Mouse (Mus musculus): Measurements from ENCODE around the gene Dock3. TPM values are rescaled to one million over a fixed set of nuclear protein-coding genes. Genes with fewer than 3 reads are reported as not detected.
"Not testable (repeated sequence)": the region's sequence is repeated elsewhere in the genome, so short reads cannot be mapped to it uniquely, and the experiment has no call there.

The Dock3 gene
- polyA plus RNA-seq, 1 experiment from 2014 or later: 1.7 TPM

DNA sequence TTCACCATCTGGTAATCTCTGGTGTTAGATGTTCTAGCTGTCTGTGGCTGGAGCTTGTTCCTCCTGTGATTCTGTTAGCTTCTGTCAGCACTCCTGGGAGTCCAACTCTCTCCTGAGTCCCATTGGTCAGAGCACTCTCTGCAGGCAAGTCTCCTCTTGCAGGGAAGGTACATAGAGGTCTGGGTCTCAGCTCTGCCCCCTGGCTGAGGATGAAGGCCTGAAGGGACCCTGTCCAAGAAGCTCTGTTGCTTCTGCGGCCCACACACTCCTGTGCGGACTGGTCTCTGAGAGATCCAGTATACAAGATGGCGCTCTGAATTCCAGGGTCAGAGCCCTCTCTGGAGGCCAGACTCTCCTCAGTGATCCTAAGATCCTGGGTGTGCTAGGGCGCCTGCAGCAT, 75.3 kb downstream of the Dock3 start:
- H3K9me3 ChIP-seq; H3K27me3 ChIP-seq (replicated peaks; ENCODE audit: low read depth, poor library complexity, severe bottlenecking); H3K36me3 ChIP-seq (replicated peaks); H3K27ac ChIP-seq (replicated peaks); H3K4me1 ChIP-seq; DNase-seq (ENCODE audit: low spot score); H3K4me3 ChIP-seq: not testable (repeated sequence)
- 84% methylated on average over 4 of the region's 4 CpGs for WGBS

DNA sequence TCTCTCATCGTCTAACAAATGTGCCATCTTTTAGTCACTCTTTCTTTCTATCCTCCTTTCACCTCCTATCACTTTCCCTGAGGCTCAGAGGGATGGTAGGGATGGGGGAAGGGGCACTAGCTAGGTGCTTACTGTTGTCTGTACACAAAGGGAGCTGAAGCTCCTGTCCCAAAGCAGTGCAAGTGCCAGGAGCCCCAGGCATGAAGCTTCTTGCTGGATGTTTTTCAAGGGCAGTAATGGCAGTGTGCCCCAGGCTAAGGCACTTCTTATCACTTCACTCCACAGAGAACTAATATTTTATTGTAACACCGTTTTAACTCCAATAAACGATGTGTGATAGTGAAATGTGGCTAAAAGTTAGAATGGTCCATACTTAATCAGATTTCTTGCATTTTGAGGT, 118.9 kb downstream of the Dock3 start:
- H3K4me1 ChIP-seq: no peaks in the 10 kb centered on the region
- no peak overlapping the region for H3K27ac ChIP-seq (replicated peaks)
- H3K36me3 ChIP-seq (replicated peaks): no peaks in the 10 kb centered on the region
- DNase-seq (ENCODE audit: low spot score): no peak
- WGBS: 67% methylated on average over 3 of the region's 3 CpGs
- no peaks in the 10 kb centered on the region for H3K9me3 ChIP-seq
- H3K27me3 ChIP-seq (replicated peaks; ENCODE audit: low read depth, poor library complexity, severe bottlenecking): no peaks in the 10 kb centered on the region
- H3K4me3 ChIP-seq: no peak overlapping the region

DNA sequence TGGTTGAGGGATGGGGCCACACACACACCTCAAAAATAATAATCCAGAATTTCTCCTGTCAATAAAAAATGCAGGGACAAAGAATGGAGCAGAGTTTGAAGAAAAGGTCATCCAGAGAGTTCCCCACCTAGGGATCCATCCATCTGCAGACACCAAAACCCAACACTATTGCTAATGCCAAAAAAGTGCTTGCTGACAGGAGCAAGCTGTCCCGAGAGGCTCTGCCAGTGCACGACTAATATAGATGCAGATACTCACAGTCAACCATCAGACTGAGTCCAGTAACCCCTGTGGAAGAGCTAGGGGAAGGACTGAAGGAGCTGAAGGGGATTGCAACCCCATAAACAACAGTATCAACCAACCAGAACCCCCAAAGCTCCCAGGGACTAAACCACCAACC, 119.7 kb downstream of the Dock3 start:
- 69% methylated on average over 2 of the region's 2 CpGs for WGBS
- H3K4me3 ChIP-seq: no peak overlapping the region
- no peaks in the 10 kb centered on the region for H3K27me3 ChIP-seq (replicated peaks; ENCODE audit: low read depth, poor library complexity, severe bottlenecking)
- no peak for DNase-seq (ENCODE audit: low spot score)
- no peaks in the 10 kb centered on the region for H3K9me3 ChIP-seq
- H3K4me1 ChIP-seq: no peaks in the 10 kb centered on the region
- H3K36me3 ChIP-seq (replicated peaks): no peaks in the 10 kb centered on the region
- H3K27ac ChIP-seq (replicated peaks): no peak overlapping the region

DNA sequence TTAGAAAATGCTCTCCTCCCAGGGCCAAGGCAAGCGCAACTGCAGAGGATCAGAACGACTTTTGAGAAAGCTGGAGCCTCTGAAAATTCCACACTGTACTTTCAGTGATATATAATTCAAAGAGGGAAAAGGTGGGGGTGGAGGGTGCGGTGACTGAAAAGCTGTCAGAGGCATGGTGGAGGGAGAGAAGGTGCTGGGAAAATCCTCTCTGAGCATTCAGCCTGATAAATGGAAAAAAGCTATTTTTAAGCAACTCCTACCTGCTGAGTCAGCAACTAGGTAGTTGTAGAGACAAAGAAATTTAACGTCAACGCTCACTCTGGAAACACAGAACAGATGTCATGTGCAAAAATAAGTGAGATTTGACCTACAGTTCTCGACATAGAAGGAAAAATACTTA, 132.2 kb downstream of the Dock3 start:
- Histone ChIP-seq H3K36me3 (replicated peaks) (no peaks in the 10 kb centered on the region), H3K27ac (replicated peaks) (no peak overlapping the region), H3K27me3 (replicated peaks; ENCODE audit: low read depth, poor library complexity, severe bottlenecking) (no peaks in the 10 kb centered on the region), H3K4me3 (no peak overlapping the region), H3K4me1 (no peaks in the 10 kb centered on the region), H3K9me3 (no peaks in the 10 kb centered on the region)
- WGBS: 85% methylated on average over 6 of the region's 6 CpGs
- DNase-seq (ENCODE audit: low spot score): no peak

DNA sequence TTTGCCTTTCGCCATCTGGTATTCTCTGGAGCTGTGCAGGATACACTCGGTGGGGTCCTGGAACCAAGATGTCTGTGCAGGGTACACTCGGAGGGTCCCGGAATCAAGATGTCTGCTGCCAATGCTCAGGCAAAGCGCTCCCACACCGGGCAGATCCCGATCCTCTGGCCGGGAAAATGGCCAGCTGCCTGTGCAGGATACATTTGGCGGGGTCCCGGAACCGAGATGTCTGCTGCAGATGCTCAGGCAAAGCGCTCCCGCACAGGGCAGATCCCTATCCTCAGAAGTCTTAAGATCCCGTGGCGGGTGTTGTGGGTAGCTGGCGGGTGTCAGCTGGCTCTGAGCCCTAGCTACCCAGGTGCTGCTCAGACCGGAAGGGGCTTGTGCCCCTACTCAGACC, 142.3 kb downstream of the Dock3 start:
- H3K36me3 ChIP-seq (replicated peaks): not testable (repeated sequence)
- WGBS: 65% methylated on average over 17 of the region's 17 CpGs

DNA sequence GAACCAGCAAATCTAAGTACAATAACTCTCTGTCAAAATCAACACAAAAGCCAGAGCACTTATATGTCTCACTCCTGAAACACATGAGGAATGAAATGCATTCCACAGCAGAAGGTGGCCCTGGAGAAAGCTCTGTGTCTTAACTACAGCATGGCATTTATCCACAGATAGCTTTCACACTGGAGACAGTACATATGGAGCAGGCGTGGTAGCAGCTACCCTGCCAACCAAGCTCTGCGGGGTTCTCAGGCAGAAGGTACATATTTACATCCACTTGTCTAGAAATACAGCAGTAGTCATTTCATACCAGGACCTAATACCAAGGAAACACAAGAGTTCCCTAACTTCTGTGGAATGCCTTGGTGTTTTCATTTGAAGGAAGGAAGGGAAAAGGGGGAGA, 144.2 kb downstream of the Dock3 start:
- DNase-seq (ENCODE audit: low spot score): no peak
- no peak overlapping the region for H3K4me3 ChIP-seq
- H3K27me3 ChIP-seq (replicated peaks; ENCODE audit: low read depth, poor library complexity, severe bottlenecking): no peaks in the 10 kb centered on the region
- no peaks in the 10 kb centered on the region for H3K9me3 ChIP-seq
- no peaks in the 10 kb centered on the region for H3K36me3 ChIP-seq (replicated peaks)
- 80% methylated on average over 2 of the region's 2 CpGs for WGBS
- no peak overlapping the region for H3K27ac ChIP-seq (replicated peaks)
- H3K4me1 ChIP-seq: no peaks in the 10 kb centered on the region

More for the DNA sequence above, 142.3 kb downstream of the Dock3 start:
- not testable (repeated sequence) for H3K27ac ChIP-seq (replicated peaks); DNase-seq (ENCODE audit: low spot score); H3K9me3 ChIP-seq; H3K27me3 ChIP-seq (replicated peaks; ENCODE audit: low read depth, poor library complexity, severe bottlenecking); H3K4me1 ChIP-seq; H3K4me3 ChIP-seq

DNA sequence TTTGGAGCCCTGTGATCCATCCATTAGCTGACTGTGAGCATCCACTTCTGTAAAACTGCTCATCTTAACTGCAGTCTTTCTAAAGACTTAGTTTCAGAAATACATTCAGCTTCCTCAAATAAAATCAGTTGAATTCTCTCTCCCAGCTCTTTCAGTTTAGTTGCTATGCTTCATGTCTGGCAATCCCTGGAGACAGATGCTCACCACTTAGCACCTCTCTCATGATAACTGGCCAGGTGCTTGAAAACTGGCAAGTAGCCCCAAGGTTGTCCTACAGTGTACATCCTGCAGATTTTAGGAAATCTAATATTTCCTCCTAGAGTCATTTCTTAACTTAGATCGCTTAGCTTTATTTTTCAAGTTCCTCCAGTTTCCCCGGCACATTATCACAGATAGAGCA, 193.8 kb downstream of the Dock3 start:
- Histone ChIP-seq H3K4me1 (no peaks in the 10 kb centered on the region), H3K9me3 (no peaks in the 10 kb centered on the region), H3K4me3 (no peak overlapping the region), H3K27me3 (replicated peaks; ENCODE audit: low read depth, poor library complexity, severe bottlenecking) (no peaks in the 10 kb centered on the region), H3K36me3 (replicated peaks) (no peaks in the 10 kb centered on the region), H3K27ac (replicated peaks) (no peak overlapping the region)
- WGBS: 90% methylated on average over 2 of the region's 2 CpGs
- no peak for DNase-seq (ENCODE audit: low spot score)

DNA sequence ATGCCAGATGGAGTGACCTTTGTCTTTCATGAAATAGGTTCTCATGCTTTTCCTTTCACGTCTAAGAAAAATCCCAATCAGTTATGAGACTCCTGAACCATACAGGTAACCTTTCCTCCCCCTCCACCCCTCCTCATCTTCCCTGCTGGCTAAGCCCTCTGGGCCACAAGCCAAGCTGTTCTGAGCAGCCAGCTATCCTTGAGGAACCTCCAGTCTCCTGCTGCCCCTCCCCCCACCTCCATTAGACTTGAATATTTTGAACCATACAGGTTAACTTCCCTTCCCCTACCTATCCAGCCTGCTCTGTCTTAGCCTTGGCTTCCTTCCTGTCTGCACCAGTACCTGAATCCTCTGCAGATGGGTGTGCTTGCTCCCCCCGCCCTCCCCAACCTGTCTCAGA, 204.1 kb downstream of the Dock3 start:
- H3K27me3 ChIP-seq (replicated peaks; ENCODE audit: low read depth, poor library complexity, severe bottlenecking): no peaks in the 10 kb centered on the region
- H3K36me3 ChIP-seq (replicated peaks): no peaks in the 10 kb centered on the region
- no peak overlapping the region for H3K27ac ChIP-seq (replicated peaks)
- H3K4me1 ChIP-seq: no peaks in the 10 kb centered on the region
- 73% methylated on average over 2 of the region's 2 CpGs for WGBS
- no peak overlapping the region for H3K4me3 ChIP-seq
- DNase-seq (ENCODE audit: low spot score): no peak
- H3K9me3 ChIP-seq: no peaks in the 10 kb centered on the region

DNA sequence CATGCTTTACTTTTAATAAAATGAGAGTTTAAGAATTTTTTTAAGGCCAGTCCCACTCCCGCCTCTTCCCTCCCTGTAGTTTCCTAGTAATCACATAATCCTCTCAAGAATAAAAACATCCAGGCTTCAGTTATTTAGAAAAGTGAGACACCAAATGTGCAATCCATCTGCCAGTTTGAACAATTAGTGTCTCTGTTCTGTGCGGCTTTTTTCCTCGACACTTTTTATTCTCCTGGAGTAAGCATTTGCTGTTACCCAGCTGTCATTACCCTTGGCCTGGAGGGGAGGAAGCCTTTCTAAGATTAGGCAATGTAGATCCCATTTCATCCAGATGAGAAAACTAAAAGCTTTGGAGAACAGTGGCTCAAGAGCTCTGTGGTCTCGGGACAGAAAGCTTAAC, 221.9 kb downstream of the Dock3 start:
- Histone ChIP-seq H3K9me3 (no peaks in the 10 kb centered on the region), H3K27ac (replicated peaks) (no peak overlapping the region), H3K36me3 (replicated peaks) (no peaks in the 10 kb centered on the region), H3K4me3 (no peak overlapping the region), H3K27me3 (replicated peaks; ENCODE audit: low read depth, poor library complexity, severe bottlenecking) (no peaks in the 10 kb centered on the region), H3K4me1 (no peaks in the 10 kb centered on the region)
- DNase-seq (ENCODE audit: low spot score): no peak
- 72% methylated on average over 4 of the region's 4 CpGs for WGBS

DNA sequence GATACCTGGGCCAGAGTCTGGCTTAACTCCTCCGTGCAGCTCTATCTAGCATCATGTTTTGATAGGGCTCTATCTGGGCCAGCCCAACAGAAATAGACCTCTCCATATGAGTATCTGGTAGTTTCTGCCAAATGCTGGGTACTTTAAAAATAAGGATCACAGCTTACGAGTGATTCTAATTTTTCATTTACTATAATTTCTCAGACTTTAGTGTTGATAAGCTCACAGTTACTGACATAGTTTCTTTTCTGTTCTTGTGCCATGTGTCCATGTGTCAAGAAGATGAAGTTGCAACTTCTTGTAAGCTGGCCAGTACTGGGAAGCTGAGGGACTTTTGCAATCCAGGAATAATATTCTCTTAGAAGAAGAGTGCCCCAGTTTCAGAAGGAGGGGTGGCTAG, 228.5 kb downstream of the Dock3 start:
- Histone ChIP-seq H3K36me3 (replicated peaks) (no peaks in the 10 kb centered on the region), H3K9me3 (no peaks in the 10 kb centered on the region), H3K27ac (replicated peaks) (no peak overlapping the region), H3K27me3 (replicated peaks; ENCODE audit: low read depth, poor library complexity, severe bottlenecking) (no peaks in the 10 kb centered on the region), H3K4me1 (no peaks in the 10 kb centered on the region), H3K4me3 (no peak overlapping the region)
- DNase-seq (ENCODE audit: low spot score): no peak
- WGBS: 86% methylated on average over 2 of the region's 2 CpGs

DNA sequence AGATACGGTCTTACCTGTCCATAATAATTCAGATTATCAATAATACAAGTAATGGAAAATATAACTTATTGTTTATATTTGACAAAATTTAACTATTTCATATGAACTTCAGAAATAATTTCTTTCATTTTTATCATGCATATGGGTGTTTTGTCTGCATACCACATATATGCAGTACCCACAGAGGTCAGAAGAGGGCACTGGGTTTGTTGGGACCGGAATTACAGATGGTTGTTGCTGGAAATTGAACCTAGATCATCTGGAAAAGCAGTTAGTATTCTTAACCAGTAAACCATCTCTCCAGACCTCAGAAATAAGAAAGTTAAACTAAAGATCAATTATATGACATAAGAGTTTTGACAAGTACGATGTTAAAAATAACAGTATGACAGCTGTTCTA, 261.0 kb downstream of the Dock3 start:
- Histone ChIP-seq H3K9me3 (no peaks in the 10 kb centered on the region), H3K27me3 (replicated peaks; ENCODE audit: low read depth, poor library complexity, severe bottlenecking) (no peaks in the 10 kb centered on the region), H3K4me1 (no peaks in the 10 kb centered on the region), H3K4me3 (no peak overlapping the region), H3K27ac (replicated peaks) (no peak overlapping the region), H3K36me3 (replicated peaks) (no peaks in the 10 kb centered on the region)
- 67% methylated on average over 3 of the region's 3 CpGs for WGBS
- no peak for DNase-seq (ENCODE audit: low spot score)

DNA sequence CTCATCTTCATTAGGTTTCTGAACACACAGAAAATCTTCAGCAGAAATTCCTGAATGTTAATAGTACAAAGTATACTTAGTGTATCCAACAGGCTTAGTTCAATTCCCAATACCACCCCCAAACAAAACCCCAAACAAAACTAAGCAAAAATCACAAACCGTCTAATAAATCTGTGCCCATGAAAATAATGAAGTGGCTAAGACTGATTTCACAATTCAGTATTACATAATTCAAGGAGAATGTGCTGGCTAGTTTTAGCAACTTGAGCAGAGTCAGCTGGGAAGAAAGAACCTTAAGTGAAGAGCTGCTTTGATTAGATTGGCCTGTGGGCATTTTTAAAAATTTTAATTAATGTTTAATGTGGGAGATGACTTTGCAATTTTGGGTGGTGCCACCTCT, 273.3 kb downstream of the Dock3 start:
- 90% methylated on average over 1 of the region's 1 CpGs for WGBS
- H3K4me3 ChIP-seq: no peak overlapping the region
- no peak for DNase-seq (ENCODE audit: low spot score)
- no peaks in the 10 kb centered on the region for H3K4me1 ChIP-seq
- no peaks in the 10 kb centered on the region for H3K36me3 ChIP-seq (replicated peaks)
- no peaks in the 10 kb centered on the region for H3K27me3 ChIP-seq (replicated peaks; ENCODE audit: low read depth, poor library complexity, severe bottlenecking)
- H3K9me3 ChIP-seq: no peaks in the 10 kb centered on the region
- no peak overlapping the region for H3K27ac ChIP-seq (replicated peaks)

DNA sequence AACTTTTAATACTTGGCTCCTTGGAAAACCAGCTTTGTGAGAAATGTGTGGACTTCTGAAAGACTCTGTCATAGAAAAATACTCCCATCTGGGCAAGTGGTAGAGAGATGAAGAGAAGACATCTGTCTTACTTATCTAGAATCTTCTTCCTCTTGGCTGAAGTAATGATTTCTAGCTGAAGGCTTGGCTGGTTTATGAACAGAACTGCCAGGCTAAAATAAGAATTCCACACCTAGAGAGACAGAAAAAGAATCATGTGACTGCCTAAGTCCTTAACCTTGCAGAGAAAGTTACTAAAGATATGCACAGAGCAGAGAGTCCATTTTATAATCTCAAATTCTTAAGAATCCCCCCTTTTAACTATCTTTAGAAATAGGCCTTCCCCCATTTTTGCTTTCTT, 276.2 kb downstream of the Dock3 start:
- no peaks in the 10 kb centered on the region for H3K9me3 ChIP-seq
- no peaks in the 10 kb centered on the region for H3K27me3 ChIP-seq (replicated peaks; ENCODE audit: low read depth, poor library complexity, severe bottlenecking)
- H3K36me3 ChIP-seq (replicated peaks): no peaks in the 10 kb centered on the region
- H3K4me1 ChIP-seq: no peaks in the 10 kb centered on the region
- DNase-seq (ENCODE audit: low spot score): no peak
- H3K27ac ChIP-seq (replicated peaks): no peak overlapping the region
- H3K4me3 ChIP-seq: no peak overlapping the region

DNA sequence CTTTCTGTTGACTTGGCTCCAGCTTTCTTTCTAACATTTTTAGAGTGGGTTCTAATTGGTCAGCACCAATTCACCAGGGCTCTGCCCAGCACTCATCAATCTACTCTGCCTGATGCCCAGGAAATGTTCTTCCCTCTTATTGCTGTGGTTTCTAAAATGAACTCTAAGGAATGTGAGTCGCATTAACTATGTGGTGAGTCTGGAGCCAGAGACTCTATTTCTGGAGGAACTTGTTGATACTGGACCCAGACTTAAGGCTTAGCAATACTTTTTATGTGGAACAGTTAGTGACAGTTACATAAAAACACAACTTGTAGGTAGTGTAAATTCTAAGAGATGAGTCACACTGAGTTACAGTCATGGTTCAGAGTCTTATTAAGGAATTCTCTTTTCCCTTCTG, 296.7 kb downstream of the Dock3 start:
- H3K4me3 ChIP-seq: no peak overlapping the region

More for the DNA sequence above, 296.7 kb downstream of the Dock3 start:
- DNase-seq (ENCODE audit: low spot score): no peak
- Histone ChIP-seq H3K36me3 (replicated peaks) (no peaks in the 10 kb centered on the region), H3K27ac (replicated peaks) (no peak overlapping the region), H3K4me1 (no peaks in the 10 kb centered on the region), H3K27me3 (replicated peaks; ENCODE audit: low read depth, poor library complexity, severe bottlenecking) (no peaks in the 10 kb centered on the region), H3K9me3 (no peaks in the 10 kb centered on the region)
- WGBS: 93% methylated on average over 1 of the region's 1 CpGs

Data from embryonic facial prominence, embryonic 10.5 days (tissue).